Mouse (Mus musculus): ENCODE measurements around the gene Nudt9. TPM values are rescaled to one million over a fixed set of nuclear protein-coding genes. Genes with fewer than 3 reads are reported as not detected.

Gene Nudt9
- polyA plus RNA-seq, 1 experiment from 2014 or later: 57.1 TPM

DNA sequence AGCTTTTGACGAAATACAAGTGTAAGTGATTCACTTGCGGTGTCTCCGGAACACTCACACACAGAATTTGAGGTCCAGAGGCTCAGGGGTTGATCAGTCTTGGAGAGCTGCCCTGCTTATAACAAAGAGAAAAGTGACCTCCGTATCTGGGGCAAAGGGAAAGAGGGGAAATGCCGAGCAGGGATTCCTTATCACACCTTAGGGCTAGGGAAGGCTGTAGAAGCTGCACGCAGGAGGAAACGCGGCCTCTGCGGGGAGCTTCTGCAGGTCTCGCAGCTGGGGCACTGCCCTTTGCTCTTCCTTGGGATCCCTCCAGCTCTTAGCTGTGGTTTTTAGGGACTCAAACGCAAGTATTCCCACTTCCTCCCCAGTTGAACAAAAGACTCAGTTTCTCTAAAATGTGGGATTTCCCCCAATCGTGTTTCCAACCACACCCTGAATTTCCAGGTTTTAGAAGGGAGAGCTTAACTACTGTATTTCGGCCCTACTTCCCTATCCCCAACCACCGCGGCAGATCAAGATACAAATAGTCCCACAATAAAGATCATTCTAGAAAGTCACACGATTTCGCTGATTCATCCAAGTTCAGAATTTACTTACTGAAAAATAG, 20.8 kb upstream of the Nudt9 start:
- H3K4me2 ChIP-seq (replicated peaks; ENCODE audit: low read depth): no peak overlapping the region
- ATAC-seq (ENCODE audit: low FRiP score, low TSS enrichment) (peak; percentile 41), DNase-seq (ENCODE audit: low spot score) (peak; percentile 59)
- no peak overlapping the region for H3K4me3 ChIP-seq (ENCODE audit: low read depth, low read length)
- no peaks in the 10 kb centered on the region for H3K27me3 ChIP-seq (ENCODE audit: control insufficient read depth, insufficient read depth, low read length)
- no peaks in the 10 kb centered on the region for H3K9me3 ChIP-seq (ENCODE audit: control insufficient read depth, low read length)
- 54% methylated on average over 17 of the region's 17 CpGs for WGBS
- H3K9ac ChIP-seq (ENCODE audit: low read length): no peak overlapping the region
- no peaks in the 10 kb centered on the region for H3K36me3 ChIP-seq (ENCODE audit: control insufficient read depth, insufficient read depth, low read length)
- no peaks in the 10 kb centered on the region; the same call in 1 of the 2 replicates for H3K4me1 ChIP-seq (replicated peaks; ENCODE audit: control insufficient read depth, insufficient read depth)
- no peak overlapping the region for H3K27ac ChIP-seq (replicated peaks)
- no peak for TF ChIP-seq EP300 (optimal IDR thresholded peaks at IDR 0.05)
- no peak for TF ChIP-seq CTCF (IDR thresholded peaks at IDR 0.05; ENCODE audit: low read depth)

GRCm38 (mm10) chr5:104032434-104033097, 13.5 kb upstream of the Nudt9 start:
- 87% methylated on average over 2 of the region's 2 CpGs for WGBS
- H3K27ac ChIP-seq (replicated peaks): no peak overlapping the region
- TF ChIP-seq EP300 (optimal IDR thresholded peaks at IDR 0.05) (no peak), CTCF (IDR thresholded peaks at IDR 0.05; ENCODE audit: low read depth) (no peak)
- H3K4me3 ChIP-seq (ENCODE audit: low read depth, low read length): no peak overlapping the region
- DNase-seq (ENCODE audit: low spot score): no peak
- H3K9ac ChIP-seq (ENCODE audit: low read length): no peak overlapping the region
- no peaks in the 10 kb centered on the region for H3K9me3 ChIP-seq (ENCODE audit: control insufficient read depth, low read length)
- H3K4me2 ChIP-seq (replicated peaks; ENCODE audit: low read depth): no peak overlapping the region
- ATAC-seq (ENCODE audit: low FRiP score, low TSS enrichment): no peak
- no peaks in the 10 kb centered on the region for H3K36me3 ChIP-seq (ENCODE audit: control insufficient read depth, insufficient read depth, low read length)
- H3K27me3 ChIP-seq (ENCODE audit: control insufficient read depth, insufficient read depth, low read length): no peaks in the 10 kb centered on the region
- no peaks in the 10 kb centered on the region for H3K4me1 ChIP-seq (replicated peaks; ENCODE audit: control insufficient read depth, insufficient read depth)

- TF ChIP-seq EP300 (optimal IDR thresholded peaks at IDR 0.05): no peak
- TF ChIP-seq CTCF (IDR thresholded peaks at IDR 0.05; ENCODE audit: low read depth): no peak
- no peaks in the 10 kb centered on the region for H3K4me1 ChIP-seq (replicated peaks; ENCODE audit: control insufficient read depth, insufficient read depth)
- no peak for ATAC-seq (ENCODE audit: low FRiP score, low TSS enrichment)
These were observed 11.0 kb upstream of the Nudt9 start for GRCm38 (mm10) chr5:104035066-104035465.

DNA sequence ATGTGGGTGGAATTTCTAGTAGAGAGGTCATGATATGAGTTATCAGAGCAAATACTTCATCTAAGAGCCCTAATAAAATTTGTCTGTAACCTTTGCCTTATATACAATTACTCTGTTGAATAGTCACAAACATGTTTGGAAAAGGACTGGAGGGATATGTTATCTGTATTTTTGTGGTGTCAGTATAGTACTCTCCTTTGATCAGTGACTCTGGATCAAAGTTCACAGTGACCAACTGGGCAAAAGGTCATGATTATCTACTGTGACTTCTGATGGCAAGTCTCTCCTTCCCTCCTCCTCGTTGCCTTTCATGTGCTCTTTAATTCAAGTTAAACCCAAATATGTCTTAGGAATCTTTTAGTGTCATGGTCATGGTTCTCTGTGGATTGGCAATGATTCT, 10.3 kb upstream of the Nudt9 start:
- DNase-seq (ENCODE audit: low spot score) (no peak), ATAC-seq (ENCODE audit: low FRiP score, low TSS enrichment) (no peak)
- Histone ChIP-seq H3K27ac (replicated peaks) (no peak overlapping the region), H3K4me2 (replicated peaks; ENCODE audit: low read depth) (no peak overlapping the region), H3K4me3 (ENCODE audit: low read depth, low read length) (no peak overlapping the region), H3K4me1 (replicated peaks; ENCODE audit: control insufficient read depth, insufficient read depth) (no peaks in the 10 kb centered on the region), H3K27me3 (ENCODE audit: control insufficient read depth, insufficient read depth, low read length) (no peaks in the 10 kb centered on the region), H3K9ac (ENCODE audit: low read length) (no peak overlapping the region), H3K36me3 (ENCODE audit: control insufficient read depth, insufficient read depth, low read length) (no peaks in the 10 kb centered on the region), H3K9me3 (ENCODE audit: control insufficient read depth, low read length) (no peaks in the 10 kb centered on the region)
- WGBS: 48% methylated on average over 1 of the region's 1 CpGs
- TF ChIP-seq CTCF (IDR thresholded peaks at IDR 0.05; ENCODE audit: low read depth) (no peak), EP300 (optimal IDR thresholded peaks at IDR 0.05) (no peak)

More at GRCm38 (mm10) chr5:104035066-104035465, 11.0 kb upstream of the Nudt9 start:
- no peak overlapping the region for H3K27ac ChIP-seq (replicated peaks)
- no peak for DNase-seq (ENCODE audit: low spot score)
- H3K36me3 ChIP-seq (ENCODE audit: control insufficient read depth, insufficient read depth, low read length): no peaks in the 10 kb centered on the region
- no peak overlapping the region for H3K9ac ChIP-seq (ENCODE audit: low read length)
- H3K27me3 ChIP-seq (ENCODE audit: control insufficient read depth, insufficient read depth, low read length): no peaks in the 10 kb centered on the region
- H3K4me3 ChIP-seq (ENCODE audit: low read depth, low read length): no peak overlapping the region
- no peak overlapping the region for H3K4me2 ChIP-seq (replicated peaks; ENCODE audit: low read depth)
- no peaks in the 10 kb centered on the region for H3K9me3 ChIP-seq (ENCODE audit: control insufficient read depth, low read length)

GRCm38 (mm10) chr5:104036686-104037085, 9.4 kb upstream of the Nudt9 start:
- DNase-seq (ENCODE audit: low spot score) (no peak), ATAC-seq (ENCODE audit: low FRiP score, low TSS enrichment) (no peak)
- H3K36me3 ChIP-seq (ENCODE audit: control insufficient read depth, insufficient read depth, low read length): no peaks in the 10 kb centered on the region
- no peaks in the 10 kb centered on the region for H3K27me3 ChIP-seq (ENCODE audit: control insufficient read depth, insufficient read depth, low read length)
- TF ChIP-seq CTCF (IDR thresholded peaks at IDR 0.05; ENCODE audit: low read depth) (no peak), EP300 (optimal IDR thresholded peaks at IDR 0.05) (no peak)
- no peaks in the 10 kb centered on the region for H3K9me3 ChIP-seq (ENCODE audit: control insufficient read depth, low read length)
- no peak overlapping the region for H3K27ac ChIP-seq (replicated peaks)
- H3K9ac ChIP-seq (ENCODE audit: low read length): no peak overlapping the region
- WGBS: 85% methylated on average over 1 of the region's 1 CpGs
- H3K4me2 ChIP-seq (replicated peaks; ENCODE audit: low read depth): no peak overlapping the region
- no peak overlapping the region for H3K4me3 ChIP-seq (ENCODE audit: low read depth, low read length)
- no peaks in the 10 kb centered on the region for H3K4me1 ChIP-seq (replicated peaks; ENCODE audit: control insufficient read depth, insufficient read depth)

Measured in stomach, postnatal 0 days (tissue).